In genomic region chr11:90370367-90370766, GRCm38 (mm10) we compare ENCODE assay signal across 8 mouse cellular contexts. TPM values are rescaled to one million over a fixed set of nuclear protein-coding genes. Genes with fewer than 3 reads are reported as not detected.
DNase-seq lines count a peak whose midpoint lies in the region; ATAC-seq and TF ChIP-seq lines count a peak whose summit lies in the region.
"Had no signal": no experiment of that assay in that cellular context is flagged by ENCODE, and none has a peak within 500 bp of the region (broad histone marks: within the 10 kb centered on the region; RNA-seq: fewer than 3 reads in every experiment).

No protein-coding gene starts in this region.

- WGBS in liver, adult 2 months: 64% methylated on average over 11 of the region's 11 CpGs
- 10% methylated on average over 11 of the region's 11 CpGs for WGBS in forebrain, embryonic 15.5 days
- WGBS in limb, embryonic 10.5 days: 42% methylated on average over 11 of the region's 11 CpGs
- WGBS in small intestine, adult 2 months: 79% methylated on average over 11 of the region's 11 CpGs

- peak overlapping the region; percentile 44 for H3K4me2 ChIP-seq in forebrain, embryonic 15.5 days (replicated peaks)

- H3K79me2 ChIP-seq in liver, adult 2 months (ENCODE audit: control insufficient read depth, insufficient read depth, low read length): peaks cover 26% of the 10 kb centered on the region; the same call in 1 of the 2 replicates

- H3K36me3 ChIP-seq in liver, adult 2 months (ENCODE audit: control insufficient read depth, insufficient read depth, low read length): no peaks in the 10 kb centered on the region
- no peaks in the 10 kb centered on the region for H3K36me3 ChIP-seq in forebrain, embryonic 15.5 days
- H3K36me3 ChIP-seq in limb, embryonic 10.5 days: no peaks in the 10 kb centered on the region
- no peaks in the 10 kb centered on the region for H3K36me3 ChIP-seq in small intestine, adult 2 months (ENCODE audit: control insufficient read depth, insufficient read depth, low read length)

- H3K27me3 ChIP-seq in liver, adult 2 months (ENCODE audit: control insufficient read depth, insufficient read depth, low read length): no peaks in the 10 kb centered on the region
- H3K27me3 ChIP-seq in forebrain, embryonic 15.5 days: no peaks in the 10 kb centered on the region
- peaks cover 30% of the 10 kb centered on the region for H3K27me3 ChIP-seq in limb, embryonic 10.5 days (ENCODE audit: low read depth, poor library complexity, severe bottlenecking)
- no peaks in the 10 kb centered on the region for H3K27me3 ChIP-seq in small intestine, adult 2 months (ENCODE audit: control insufficient read depth, insufficient read depth, low read length)

- no peaks in the 10 kb centered on the region for H3K9me3 ChIP-seq in forebrain, embryonic 15.5 days
- H3K9me3 ChIP-seq in limb, embryonic 10.5 days (replicated peaks): no peaks in the 10 kb centered on the region

- no peak for TF ChIP-seq POLR2A in liver, adult 2 months (IDR thresholded peaks at IDR 0.05; ENCODE audit: extremely low read depth, insufficient read depth, low read length)
- TF ChIP-seq POLR2A in small intestine, adult 2 months (IDR thresholded peaks at IDR 0.05; ENCODE audit: low read depth, low read length): no peak

- H3K4me1 ChIP-seq in liver, adult 2 months (ENCODE audit: control insufficient read depth, insufficient read depth, low read length): peaks cover 46% of the 10 kb centered on the region
- H3K4me1 ChIP-seq in forebrain, embryonic 15.5 days: peaks cover 33% of the 10 kb centered on the region
- peaks cover 22% of the 10 kb centered on the region for H3K4me1 ChIP-seq in limb, embryonic 10.5 days
- peaks cover 15% of the 10 kb centered on the region for H3K4me1 ChIP-seq in small intestine, adult 2 months (ENCODE audit: control insufficient read depth, insufficient read depth, insufficient read length, low read length)

- ATAC-seq in forebrain, embryonic 15.5 days (replicated peaks): peak; percentile 39; the same call in 1 of the 2 replicates
- ATAC-seq: Patski had no signal

- no peak overlapping the region for H3K4me3 ChIP-seq in liver, adult 2 months (ENCODE audit: insufficient read depth, low read depth, low read length)
- H3K4me3 ChIP-seq in forebrain, embryonic 15.5 days: peak overlapping the region; percentile 20
- H3K4me3 ChIP-seq in limb, embryonic 10.5 days: peak overlapping the region; percentile 10; the same call in 1 of the 2 replicates
- no peak overlapping the region for H3K4me3 ChIP-seq in small intestine, adult 2 months (ENCODE audit: low read depth, low read length)

- H3K9ac ChIP-seq in liver, adult 2 months (ENCODE audit: low read depth, low read length): no peak overlapping the region
- H3K9ac ChIP-seq in forebrain, embryonic 15.5 days (replicated peaks): peak overlapping the region; percentile 18; the same call in 1 of the 2 replicates

- TF ChIP-seq CTCF in liver, adult 2 months (IDR thresholded peaks at IDR 0.05; ENCODE audit: low read depth, low read length): no peak
- no peak for TF ChIP-seq CTCF in small intestine, adult 2 months (IDR thresholded peaks at IDR 0.05; ENCODE audit: extremely low read depth, insufficient read length, insufficient replicate concordance, low read depth, low read length)

- H3K27ac ChIP-seq in liver, adult 2 months (replicated peaks; ENCODE audit: insufficient read depth, low read depth, low read length): peak overlapping the region; percentile 70
- H3K27ac ChIP-seq in forebrain, embryonic 15.5 days (replicated peaks): peak overlapping the region; percentile 81
- no peak overlapping the region for H3K27ac ChIP-seq in limb, embryonic 10.5 days
- peak overlapping the region; percentile 78; the same call in 1 of the 2 replicates for H3K27ac ChIP-seq in small intestine, adult 2 months (ENCODE audit: insufficient read depth, low read depth, low read length)

- no peak for DNase-seq in liver, adult 2 months (ENCODE audit: extremely low read depth, low read depth, low spot score)
- no peak for DNase-seq in liver
- no peak for DNase-seq in limb, embryonic 10.5 days (ENCODE audit: low spot score)
- no peak for DNase-seq in testis, postnatal 14 days (ENCODE audit: low spot score)
- no peak for DNase-seq in retina, postnatal 1 day

RNA-seq across cellular contexts. Expression of gene Hlf, which starts 20.3 kb away (rescaled TPM):
- 12.1 and 13.7 TPM in 2 replicates for total RNA-seq in liver, adult 2 months (2014; rRNA removed)
- polyA plus RNA-seq in liver, adult 2 months (2012; rRNA removed): 18.3 and 25.2 TPM in 2 replicates
- polyA plus RNA-seq in forebrain, embryonic 15.5 days (2015; fragmentation: Nextera tagmentation; extraction: Ambion mirVana): 4.2 TPM in 2 replicates
- polyA plus RNA-seq in limb, embryonic 10.5 days (2016; fragmentation: Nextera tagmentation; extraction: Ambion mirVana): 0.21 and 0.29 TPM in 2 replicates
- 0.41 and 1.8 TPM in 2 replicates for polyA plus RNA-seq in small intestine, adult 2 months (2012; rRNA removed)

Comparison
In these comparisons a context has a peak if more than half of its experiments do, and no peak if none do; other contexts are left out.
1. H3K4me3 ChIP-seq: peak in forebrain, embryonic 15.5 days (single experiment) and limb, embryonic 10.5 days (single experiment); none in liver, adult 2 months (single experiment) and small intestine, adult 2 months (single experiment).